Mouse (Mus musculus) Muller cell, postnatal 12 days (primary cell): ENCODE data around the gene Gm10139.
"Not testable (repeated sequence)": the region's sequence is repeated elsewhere in the genome, so short reads cannot be mapped to it uniquely, and the experiment has no call there.

ENCODE experiments used
- DNase-seq: peaks from one replicate; pipeline ENCODE4 v3.0.0-alpha.2; 2015; ENCODE audit errors: inconsistent ontology term

Gm10139 gene

GRCm38 (mm10) chr13:65512378-65512777, at the start of gene Gm10139:
TSS of gene Gm10139 (plus strand) at chr13:65512678.
- not testable (repeated sequence) for DNase-seq

GRCm38 (mm10) chr13:65557636-65558035, 45.2 kb downstream of the Gm10139 start:
- not testable (repeated sequence) for DNase-seq
